Mouse (Mus musculus) heart, adult 18-20 months (tissue): ENCODE measurements around the gene St3gal3. TPM values are rescaled to one million over a fixed set of nuclear protein-coding genes. Genes with fewer than 3 reads are reported as not detected.

Source experiments
- DNase-seq, 2 experiments: peaks; one replicate each; pipeline ENCODE4 v3.0.0; 2021 to 2022; ENCODE audit warnings: mixed read lengths in 1 of 2
- total RNA-seq, 2 experiments: library from RNA; stranded (reverse); gene quantifications; 2 replicates each; pipeline ENCODE4 v1.2.3; 2021

The St3gal3 gene
- total RNA-seq, 2 experiments from 2014 or later, result 55.9 to 57.6 TPM

DNA sequence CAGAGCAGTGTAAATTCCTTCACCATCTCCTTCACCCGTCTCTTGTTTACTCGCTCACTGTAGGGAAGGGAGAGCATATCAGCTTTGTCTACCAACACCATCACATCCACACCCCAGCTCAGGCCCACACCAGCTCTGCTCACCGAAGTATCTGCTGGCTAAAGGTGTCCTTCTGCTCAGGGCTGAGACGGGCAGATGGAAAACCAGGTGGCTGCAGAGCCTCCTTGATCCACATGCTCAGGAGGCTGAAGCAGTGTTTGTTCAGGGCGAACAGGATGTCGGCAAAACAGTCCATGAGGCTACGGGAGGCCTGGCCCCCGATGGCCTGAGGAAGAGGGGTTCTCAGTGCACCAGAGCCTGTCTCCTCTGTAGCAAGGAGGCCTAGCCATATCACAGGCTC, 240.1 kb downstream of the St3gal3 start:
- DNase-seq, result no peak

DNA sequence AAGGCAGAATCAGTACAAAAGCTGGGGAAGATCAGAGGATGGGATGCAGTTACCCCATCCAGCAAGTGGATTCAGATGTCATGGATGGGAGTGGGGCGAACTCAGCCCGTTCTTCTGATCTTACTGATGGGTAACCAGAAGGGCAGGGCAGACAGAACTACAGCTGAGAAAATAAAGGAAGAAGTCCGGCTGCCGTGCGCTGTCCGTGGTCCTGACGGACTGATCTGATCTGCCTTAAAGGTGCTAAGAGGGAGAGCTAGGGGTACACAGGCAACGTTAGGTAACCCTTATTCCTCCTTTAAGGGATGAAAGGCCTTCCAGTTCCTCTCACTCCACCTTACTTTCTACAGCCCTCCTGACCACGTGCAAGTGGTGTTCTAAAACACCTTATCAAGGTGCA, 241.3 kb downstream of the St3gal3 start:
- peak; percentile 38 to 74 for DNase-seq

DNA sequence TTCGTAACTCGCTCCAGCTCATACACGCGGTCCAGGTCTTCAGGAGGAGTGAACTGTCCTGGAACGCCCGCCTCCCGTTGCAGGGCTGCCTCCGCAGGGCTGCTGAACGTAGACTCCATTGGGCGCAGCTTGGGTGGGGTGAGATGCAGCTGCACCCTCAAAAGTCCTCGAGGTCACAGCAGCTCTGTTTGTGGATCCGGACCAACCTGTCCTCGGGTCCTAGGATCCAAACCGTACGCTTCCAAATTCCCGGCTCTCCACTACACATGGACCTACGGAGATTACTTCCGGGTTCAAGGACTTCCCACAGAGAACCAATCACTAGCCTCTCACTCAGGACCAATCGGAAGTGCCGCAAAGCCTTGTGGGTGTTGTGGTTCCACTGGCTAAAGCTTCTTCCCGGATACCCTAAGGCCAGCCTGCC, 243.0 kb downstream of the St3gal3 start, which contains the start of gene Dph2:
TSS of gene Dph2 (minus strand) at position 295 of the 424 bp plus-strand sequence.
- peak; percentile 91 to 93 for DNase-seq

DNA sequence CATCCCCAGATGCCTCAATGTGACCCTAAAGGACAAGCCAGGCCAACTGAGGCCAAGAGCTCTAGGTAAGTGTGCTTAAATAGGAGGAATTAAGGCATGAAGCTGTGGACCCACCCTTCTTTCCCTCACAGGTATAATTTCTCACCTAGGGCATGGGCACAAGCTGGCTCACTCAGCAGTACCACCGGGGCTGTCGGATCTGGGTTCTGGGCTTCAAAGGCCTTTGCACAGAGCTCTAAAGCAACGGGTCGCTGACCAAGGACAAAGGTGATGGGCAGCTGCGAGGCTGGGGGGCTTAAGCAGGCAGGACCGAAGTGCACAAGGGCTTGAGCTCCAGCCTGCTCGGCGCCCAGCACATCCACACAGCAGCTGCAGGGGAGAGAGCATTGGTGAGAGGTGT, 244.0 kb downstream of the St3gal3 start:
- no peak for DNase-seq

DNA sequence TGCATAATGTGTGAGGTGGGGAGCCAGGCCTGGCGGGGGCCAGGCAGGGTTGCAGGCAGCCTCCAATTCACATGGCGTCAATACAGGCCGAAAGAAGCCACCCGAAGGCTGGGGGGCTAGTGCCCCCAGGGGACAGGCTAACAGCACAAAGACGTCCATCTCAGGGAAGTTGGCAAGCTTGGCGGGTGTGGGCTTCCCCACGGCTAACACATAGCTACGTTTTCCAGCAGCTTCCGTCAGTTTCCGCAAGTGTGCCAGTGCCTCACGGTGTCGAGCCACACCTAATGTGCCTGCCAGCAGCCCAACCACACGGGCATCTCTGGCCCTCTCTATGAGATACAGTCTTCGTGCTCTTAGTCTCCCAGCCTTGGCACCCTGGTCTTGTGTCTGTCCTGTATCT, 244.7 kb downstream of the St3gal3 start:
- DNase-seq, result no peak

DNA sequence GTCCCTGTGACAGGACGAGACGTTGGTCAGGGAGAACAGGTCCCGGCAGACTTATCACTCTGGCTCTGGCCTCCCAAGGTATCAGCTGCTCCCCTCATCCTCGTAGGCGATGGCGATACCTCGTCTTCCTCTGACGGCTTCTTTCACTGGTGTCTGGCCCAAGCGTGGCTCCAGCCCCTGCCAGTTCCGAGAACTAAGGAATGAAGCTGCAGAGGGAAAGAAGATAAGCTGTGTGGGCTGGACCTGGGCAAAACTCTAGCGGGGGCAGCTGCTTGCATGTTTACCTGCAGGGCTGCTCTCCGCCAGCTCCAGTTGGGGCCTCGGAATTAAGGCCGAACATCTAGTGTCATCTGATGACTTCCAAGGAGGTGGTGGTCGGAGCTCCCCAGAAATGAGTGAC, 245.2 kb downstream of the St3gal3 start:
- DNase-seq, result no peak

DNA sequence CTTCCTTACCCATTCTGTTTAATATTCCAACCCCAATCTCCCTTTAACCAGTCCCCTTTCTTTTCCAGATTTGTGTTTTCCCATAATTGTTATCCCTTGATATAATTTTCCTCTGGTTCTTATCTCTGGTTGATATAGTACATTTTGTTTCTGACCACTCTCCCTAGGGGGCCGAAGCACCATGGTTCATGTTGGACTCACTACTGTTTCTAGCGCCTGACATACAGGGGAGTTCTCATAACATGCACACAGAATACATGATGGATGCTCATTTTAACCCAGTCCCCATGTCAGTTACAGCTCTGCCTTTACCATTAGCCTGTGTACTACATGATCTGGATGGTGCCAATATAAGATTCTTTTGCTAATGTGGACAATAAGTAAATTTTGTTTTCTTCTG, 246.8 kb downstream of the St3gal3 start:
- no peak for DNase-seq

DNA sequence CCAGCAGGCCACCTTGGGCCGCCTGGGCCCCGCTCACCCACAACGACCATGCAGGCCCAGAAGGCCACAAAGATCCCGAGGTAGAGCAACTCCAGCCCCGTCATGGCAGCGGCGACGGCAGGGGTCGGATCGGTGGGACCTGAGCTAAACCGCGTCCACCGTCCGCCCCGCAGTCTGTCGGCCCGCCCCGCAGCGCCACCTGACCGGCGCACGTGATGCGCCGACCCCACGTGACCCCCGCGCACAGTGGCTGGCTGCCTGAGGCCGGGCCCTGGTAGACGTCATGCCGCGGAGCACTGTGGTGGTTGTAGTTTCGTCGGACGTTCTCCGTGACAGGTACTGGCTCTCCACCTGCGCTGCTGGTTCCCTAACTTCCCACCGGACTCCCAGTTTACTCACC, 247.6 kb downstream of the St3gal3 start, which contains the start of gene Atp6v0b:
TSS of gene Atp6v0b (minus strand) at position 201 of the 400 bp plus-strand sequence.
- peak; percentile 95 for DNase-seq

DNA sequence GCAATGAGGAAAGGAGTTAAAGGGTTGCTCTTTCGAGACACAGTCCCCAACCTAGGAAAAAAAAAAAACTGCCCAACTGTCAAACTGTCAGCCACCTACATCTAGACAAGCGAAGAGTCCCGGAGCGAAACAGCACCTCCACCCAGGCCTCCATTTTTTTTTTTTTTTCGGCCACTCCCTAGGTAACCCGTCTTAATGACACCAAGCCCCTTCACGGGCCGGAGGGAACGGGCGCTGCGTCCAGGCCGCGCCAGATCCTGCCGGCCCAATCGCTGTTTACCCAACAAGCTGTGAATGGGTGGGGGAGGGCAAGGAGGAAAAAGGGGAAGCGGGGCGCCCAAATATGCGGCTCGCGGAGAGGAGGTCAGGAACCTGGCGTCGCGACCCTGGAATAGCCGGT, 248.1 kb downstream of the St3gal3 start:
- peak; percentile 29 to 42 for DNase-seq

DNA sequence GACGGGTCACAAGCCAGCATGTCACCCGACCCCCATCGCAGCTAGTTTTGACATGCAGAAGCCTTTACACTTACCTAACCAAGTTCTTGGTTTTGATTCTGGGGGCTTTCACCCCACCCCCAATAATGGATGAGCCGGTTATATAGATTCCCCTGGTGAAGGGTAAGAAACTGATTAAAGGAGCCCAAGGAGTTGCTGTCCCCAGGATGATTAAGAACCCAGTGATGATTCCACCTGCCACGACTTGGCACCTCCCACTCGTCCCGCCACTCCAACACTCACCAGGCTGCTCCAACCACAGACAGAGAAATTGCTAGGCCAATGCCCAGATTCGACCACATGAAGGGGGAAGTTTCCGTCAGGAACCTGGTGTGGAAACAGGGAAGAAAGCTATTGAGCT, 248.7 kb downstream of the St3gal3 start:
- DNase-seq, result no peak

DNA sequence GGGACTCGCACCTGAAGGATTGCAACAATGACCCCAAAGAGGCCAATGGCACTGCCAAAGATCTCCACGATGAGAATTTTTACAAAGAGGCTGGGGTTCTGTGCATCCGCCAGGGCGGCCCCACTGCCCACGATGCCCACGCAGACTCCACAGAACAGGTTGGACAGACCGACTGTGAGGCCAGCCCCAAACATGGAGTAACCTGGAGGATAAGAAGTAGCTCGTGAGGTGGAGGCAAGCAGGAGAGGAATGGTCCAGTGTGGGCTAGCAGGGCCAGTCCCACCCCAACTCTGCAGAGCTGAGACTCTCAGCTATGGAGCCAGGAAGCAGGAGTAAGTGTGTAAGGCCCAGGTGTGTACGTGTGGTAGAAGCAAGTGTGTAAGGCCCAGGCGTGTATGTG, 249.6 kb downstream of the St3gal3 start:
- no peak for DNase-seq

DNA sequence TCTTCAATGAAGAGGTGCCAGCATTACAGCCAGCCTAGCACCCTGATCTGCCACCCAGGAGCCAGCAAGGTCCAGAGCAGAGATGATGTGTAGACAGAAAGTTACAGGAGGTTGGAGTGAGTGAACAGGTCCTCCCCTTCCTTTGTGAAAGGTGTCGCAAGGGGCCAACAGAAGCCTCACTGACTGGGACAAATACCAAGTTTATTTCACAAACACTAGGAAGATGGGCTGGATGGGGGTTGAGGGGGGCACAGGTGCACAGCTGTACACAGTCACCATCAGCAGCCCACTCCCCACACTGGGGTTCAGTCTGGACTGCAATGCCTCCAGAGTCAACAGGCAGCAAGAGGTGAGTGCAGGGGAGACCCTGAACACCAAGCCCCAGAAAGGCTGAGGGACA, 250.6 kb downstream of the St3gal3 start:
- DNase-seq, result no peak

DNA sequence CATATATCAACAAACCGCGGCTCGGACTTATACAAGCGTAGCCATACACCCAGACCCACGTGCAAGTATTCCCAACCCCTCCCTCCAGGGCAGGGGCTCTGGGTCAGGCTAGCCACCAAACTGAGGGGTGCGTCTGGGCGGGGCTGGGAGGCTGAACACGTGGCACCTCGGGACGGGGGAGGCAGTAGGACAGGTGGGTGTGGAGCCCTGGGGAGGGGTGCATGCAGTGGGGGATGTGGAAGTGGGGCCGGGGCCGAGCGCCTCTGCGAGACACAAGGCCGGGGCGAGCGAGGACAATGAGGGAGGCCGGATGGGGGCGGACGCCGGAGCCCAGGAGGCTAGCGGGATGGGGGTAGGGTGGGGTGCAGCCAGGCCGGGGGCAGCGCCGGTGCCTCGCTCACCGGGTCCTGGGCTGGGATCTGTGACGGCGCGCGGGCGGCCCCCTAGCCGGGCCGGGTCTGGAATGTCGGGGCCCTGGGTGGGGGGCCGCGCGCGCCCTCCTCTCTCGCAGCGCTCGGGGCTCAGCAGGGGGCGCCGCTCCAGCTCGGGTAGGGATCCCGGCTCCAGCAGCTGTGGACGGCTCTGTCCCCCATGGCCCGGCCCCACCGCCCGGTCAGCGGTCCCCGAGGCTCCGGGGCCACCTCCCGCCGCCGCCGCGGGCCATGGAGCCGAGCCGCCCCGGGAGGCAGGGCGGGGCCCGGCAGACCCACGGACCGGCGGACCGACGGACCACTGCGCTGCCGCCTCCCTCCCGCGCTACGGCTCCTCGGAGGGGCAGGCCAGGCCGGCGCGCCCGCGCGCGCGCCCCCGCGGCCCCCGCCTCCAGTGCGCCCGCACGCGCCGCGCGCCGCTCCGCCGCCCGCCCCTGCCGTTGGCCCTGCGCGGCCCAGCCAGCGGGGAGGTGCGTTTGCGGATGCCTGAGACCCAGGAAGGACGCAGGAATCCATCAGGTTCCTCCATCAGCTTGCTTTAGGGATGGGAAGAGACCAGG, 251.7 kb downstream of the St3gal3 start, which contains the start of gene B4galt2:
TSS of gene B4galt2 (minus strand) at position 787 of the 991 bp plus-strand sequence.
- peak; percentile 50 to 53 for DNase-seq

Other genes starting within 250 kb of the St3gal3 start
- gene Atp6v0b, start 247.6 kb downstream of the St3gal3 start, total RNA-seq, result 100 to 1,000 TPM in 1 of 2 experiments, 10 to 100 TPM in 1; 96.3 to 121 TPM
- gene Dph2, start 242.9 kb downstream of the St3gal3 start, total RNA-seq, result 1 to 10 TPM; 3.8 TPM
- 10 to 100 TPM; 68.3 to 72.5 TPM for gene Ipo13, start 219.9 kb downstream of the St3gal3 start, total RNA-seq
- gene Artn, start 205.2 kb downstream of the St3gal3 start, total RNA-seq, result under 1 TPM in 1 of 2 experiments, not detected in 1; 0.33 TPM
- 10 to 100 TPM; 24.9 to 25.8 TPM for gene Kdm4a, start 45.1 kb upstream of the St3gal3 start, total RNA-seq
- 1 to 10 TPM; 3.5 to 7.0 TPM for gene Ptprf, start 156.5 kb upstream of the St3gal3 start, total RNA-seq